Mouse (Mus musculus) heart, embryonic 10.5 days (tissue): ENCODE data around the gene Ucn2. TPM values are rescaled to one million over a fixed set of nuclear protein-coding genes. Genes with fewer than 3 reads are reported as not detected.

ENCODE experiments used
- DNase-seq: peaks from one replicate; pipeline ENCODE4 v3.0.0-alpha.2; 2017; ENCODE audit warnings: low spot score
- H3K27ac ChIP-seq: fragments of 300-500 bp; sonication (generic); 2 replicates; pipeline ENCODE4 v1.5.1; 2016; ENCODE audit warnings: mild to moderate bottlenecking
- H3K27me3 ChIP-seq: fragments of 300-500 bp; sonication (generic); 2 replicates; pipeline ENCODE4 v1.6.1; 2016; ENCODE audit warnings: mild to moderate bottlenecking; ENCODE audit not compliant: poor library complexity, insufficient read depth, severe bottlenecking
- H3K36me3 ChIP-seq: fragments of 300-500 bp; sonication (generic); 2 replicates; pipeline ENCODE4 v1.6.1; 2016; ENCODE audit warnings: mild to moderate bottlenecking, moderate library complexity
- H3K4me1 ChIP-seq: fragments of 300-500 bp; sonication (generic); 2 replicates; pipeline ENCODE4 v1.6.1; 2016; ENCODE audit warnings: mild to moderate bottlenecking
- H3K4me3 ChIP-seq: fragments of 300-500 bp; sonication (generic); 2 replicates; pipeline ENCODE4 v1.5.1; 2016; ENCODE audit warnings: mild to moderate bottlenecking, moderate library complexity
- H3K9me3 ChIP-seq: fragments of 300-500 bp; sonication (generic); 2 replicates; pipeline ENCODE4 v1.6.1; 2016; ENCODE audit warnings: mild to moderate bottlenecking, moderate library complexity
- WGBS: fragments of 180-500 bp; shearing (Covaris S2); methylation state at CpG from one replicate; pipeline ENCODE4 v1.1.7; 2016; 5-methylcytosine and 5-hydroxymethylcytosine counted together
- polyA plus RNA-seq: library from polyadenylated mRNA; unstranded; fragments of >200 nt; fragmentation: Nextera tagmentation; extraction: Ambion mirVana; gene quantifications from 2 replicates; pipeline ENCODE4 v1.2.1, GENCODE M21; 2016

Ucn2 gene
- polyA plus RNA-seq, 1 experiment from 2014 or later: not detected

- H3K9me3 ChIP-seq: no peaks in the 10 kb centered on the region
- no peaks in the 10 kb centered on the region for H3K27me3 ChIP-seq
- WGBS: 81% methylated on average over 9 of the region's 9 CpGs
- H3K4me3 ChIP-seq: no peak overlapping the region
- H3K4me1 ChIP-seq: peaks cover 12% of the 10 kb centered on the region; the same call in 1 of the 2 replicates
- no peak overlapping the region for H3K27ac ChIP-seq
- no peaks in the 10 kb centered on the region for H3K36me3 ChIP-seq
- DNase-seq: no peak
Observed at GRCm38 (mm10) chr9:108976483-108976882, 9.3 kb upstream of the Ucn2 start.

GRCm38 (mm10) chr9:108977966-108978365 is 7.8 kb upstream of the Ucn2 start:
- no peaks in the 10 kb centered on the region for H3K9me3 ChIP-seq
- peaks cover 9% of the 10 kb centered on the region; the same call in 1 of the 2 replicates for H3K4me1 ChIP-seq
- H3K36me3 ChIP-seq: no peaks in the 10 kb centered on the region
- H3K27me3 ChIP-seq: no peaks in the 10 kb centered on the region
- H3K27ac ChIP-seq: no peak overlapping the region
- DNase-seq: no peak
- H3K4me3 ChIP-seq: no peak overlapping the region
- WGBS: 69% methylated on average over 7 of the region's 7 CpGs

GRCm38 (mm10) chr9:108982498-108982897 is 3.3 kb upstream of the Ucn2 start:
- no peaks in the 10 kb centered on the region for H3K36me3 ChIP-seq
- no peak for DNase-seq
- WGBS: 81% methylated on average over 8 of the region's 8 CpGs
- H3K4me1 ChIP-seq: peaks cover 15% of the 10 kb centered on the region
- no peak overlapping the region for H3K4me3 ChIP-seq
- no peaks in the 10 kb centered on the region for H3K9me3 ChIP-seq
- H3K27me3 ChIP-seq: peaks cover 6% of the 10 kb centered on the region; the same call in 1 of the 2 replicates
- no peak overlapping the region for H3K27ac ChIP-seq

- peaks cover 17% of the 10 kb centered on the region for H3K4me1 ChIP-seq
- H3K9me3 ChIP-seq: no peaks in the 10 kb centered on the region
- H3K4me3 ChIP-seq: no peak overlapping the region
- no peak for DNase-seq
- H3K27me3 ChIP-seq: peaks cover 6% of the 10 kb centered on the region; the same call in 1 of the 2 replicates
- 71% methylated on average over 9 of the region's 9 CpGs for WGBS
- no peaks in the 10 kb centered on the region for H3K36me3 ChIP-seq
- no peak overlapping the region for H3K27ac ChIP-seq
Observed at GRCm38 (mm10) chr9:108983209-108983608, 2.6 kb upstream of the Ucn2 start.

GRCm38 (mm10) chr9:108987704-108988350 is 2.0 kb downstream of the Ucn2 start:
- no peak for DNase-seq
- peak overlapping the region; percentile 74 for H3K27ac ChIP-seq
- H3K4me3 ChIP-seq: peak overlapping the region; percentile 47
- no peaks in the 10 kb centered on the region for H3K9me3 ChIP-seq
- peaks cover 6% of the 10 kb centered on the region; the same call in 1 of the 2 replicates for H3K27me3 ChIP-seq
- 22% methylated on average over 15 of the region's 15 CpGs for WGBS
- H3K4me1 ChIP-seq: peaks cover 51% of the 10 kb centered on the region
- H3K36me3 ChIP-seq: no peaks in the 10 kb centered on the region

GRCm38 (mm10) chr9:108989802-108990461 is 4.1 kb downstream of the Ucn2 start:
- DNase-seq: no peak
- Histone ChIP-seq H3K36me3 (no peaks in the 10 kb centered on the region), H3K4me1 (peaks cover 55% of the 10 kb centered on the region), H3K27me3 (peaks cover 5% of the 10 kb centered on the region; the same call in 1 of the 2 replicates), H3K27ac (peak overlapping the region; percentile 92), H3K9me3 (no peaks in the 10 kb centered on the region), H3K4me3 (no peak overlapping the region)
- WGBS: 81% methylated on average over 4 of the region's 4 CpGs

GRCm38 (mm10) chr9:108990462-108990820 is 4.6 kb downstream of the Ucn2 start:
- Histone ChIP-seq H3K4me1 (peaks cover 58% of the 10 kb centered on the region), H3K4me3 (no peak overlapping the region), H3K9me3 (no peaks in the 10 kb centered on the region), H3K27me3 (no peaks in the 10 kb centered on the region), H3K27ac (peak overlapping the region; percentile 92), H3K36me3 (no peaks in the 10 kb centered on the region)
- WGBS: 82% methylated on average over 7 of the region's 7 CpGs
- DNase-seq: no peak

- H3K9me3 ChIP-seq: no peaks in the 10 kb centered on the region
- peak within 1 kb of the TSS; percentile 92 for H3K27ac ChIP-seq
- no peaks in the 10 kb centered on the region for H3K36me3 ChIP-seq
- H3K4me1 ChIP-seq: peaks cover 69% of the 10 kb centered on the region
- peak; percentile 100 for DNase-seq
- WGBS: 3% methylated on average over 31 of the region's 31 CpGs
- H3K27me3 ChIP-seq: no peaks in the 10 kb centered on the region
- H3K4me3 ChIP-seq: peak within 1 kb of the TSS; percentile 69
Observed at GRCm38 (mm10) chr9:108991428-108992084, 5.7 kb downstream of the Ucn2 start, which contains the start of gene Pfkfb4. TSS of gene Pfkfb4 (plus strand) at chr9:108991778.

GRCm38 (mm10) chr9:108992085-108992469 is 6.3 kb downstream of the Ucn2 start:
- no peaks in the 10 kb centered on the region for H3K27me3 ChIP-seq
- 13% methylated on average over 18 of the region's 18 CpGs for WGBS
- peaks cover 70% of the 10 kb centered on the region for H3K4me1 ChIP-seq
- H3K27ac ChIP-seq: peak overlapping the region; percentile 92
- H3K36me3 ChIP-seq: no peaks in the 10 kb centered on the region
- H3K4me3 ChIP-seq: peak overlapping the region; percentile 69
- no peaks in the 10 kb centered on the region for H3K9me3 ChIP-seq
- DNase-seq: no peak

- Histone ChIP-seq H3K27me3 (no peaks in the 10 kb centered on the region), H3K4me1 (peaks cover 64% of the 10 kb centered on the region), H3K36me3 (no peaks in the 10 kb centered on the region), H3K9me3 (no peaks in the 10 kb centered on the region), H3K4me3 (peak overlapping the region; percentile 69; the same call in 1 of the 2 replicates), H3K27ac (peak overlapping the region; percentile 12; the same call in 1 of the 2 replicates)
- 60% methylated on average over 9 of the region's 9 CpGs for WGBS
- DNase-seq: no peak
Observed at GRCm38 (mm10) chr9:108992620-108993361, 7.0 kb downstream of the Ucn2 start.

GRCm38 (mm10) chr9:108996411-108996810 is 10.6 kb downstream of the Ucn2 start:
- H3K9me3 ChIP-seq: no peaks in the 10 kb centered on the region
- H3K27me3 ChIP-seq: no peaks in the 10 kb centered on the region
- peaks cover 30% of the 10 kb centered on the region for H3K4me1 ChIP-seq
- H3K4me3 ChIP-seq: no peak overlapping the region
- DNase-seq: no peak
- WGBS: 67% methylated on average over 9 of the region's 9 CpGs
- H3K36me3 ChIP-seq: no peaks in the 10 kb centered on the region
- H3K27ac ChIP-seq: no peak overlapping the region

- no peak for DNase-seq
- no peak overlapping the region for H3K4me3 ChIP-seq
- no peak overlapping the region for H3K27ac ChIP-seq
- 78% methylated on average over 19 of the region's 19 CpGs for WGBS
- no peaks in the 10 kb centered on the region for H3K36me3 ChIP-seq
- peaks cover 17% of the 10 kb centered on the region for H3K4me1 ChIP-seq
- no peaks in the 10 kb centered on the region for H3K9me3 ChIP-seq
- H3K27me3 ChIP-seq: no peaks in the 10 kb centered on the region
Observed at GRCm38 (mm10) chr9:108998287-108999166, 12.7 kb downstream of the Ucn2 start.
